Mouse (Mus musculus) C2C12 (cell line): ENCODE measurements around the gene Brox.

ENCODE experiments used
- CTCF ChIP-seq: IDR thresholded peaks from one replicate; pipeline ENCODE4 v1.5.1; 2011; ENCODE audit not compliant: control insufficient read depth, insufficient read depth, insufficient read length
- MAX ChIP-seq: IDR thresholded peaks from one replicate; pipeline ENCODE4 v1.6.1; 2011; ENCODE audit warnings: mild to moderate bottlenecking, control low read depth
- MYOD1 ChIP-seq: IDR thresholded peaks from one replicate; pipeline ENCODE4 v1.6.1; 2011; ENCODE audit warnings: low read depth; ENCODE audit not compliant: control insufficient read depth, insufficient read length
- USF1 ChIP-seq: IDR thresholded peaks from one replicate; pipeline ENCODE4 v1.6.1; 2011; ENCODE audit warnings: low read depth, mild to moderate bottlenecking, control low read depth, moderate library complexity

GRCm38 (mm10) chr1:183232985-183233678 is 63.9 kb downstream of the Brox start:
- TF ChIP-seq CTCF (no peak), MAX (no peak), USF1 (no peak), MYOD1 (no peak)
